Mouse (Mus musculus): ENCODE measurements around the gene Slain1. TPM values are rescaled to one million over a fixed set of nuclear protein-coding genes. Genes with fewer than 3 reads are reported as not detected.
"Not testable (repeated sequence)": the region's sequence is repeated elsewhere in the genome, so short reads cannot be mapped to it uniquely, and the experiment has no call there.

The Slain1 gene
- polyA plus RNA-seq, 1 experiment from 2014 or later, result 3.4 TPM

DNA sequence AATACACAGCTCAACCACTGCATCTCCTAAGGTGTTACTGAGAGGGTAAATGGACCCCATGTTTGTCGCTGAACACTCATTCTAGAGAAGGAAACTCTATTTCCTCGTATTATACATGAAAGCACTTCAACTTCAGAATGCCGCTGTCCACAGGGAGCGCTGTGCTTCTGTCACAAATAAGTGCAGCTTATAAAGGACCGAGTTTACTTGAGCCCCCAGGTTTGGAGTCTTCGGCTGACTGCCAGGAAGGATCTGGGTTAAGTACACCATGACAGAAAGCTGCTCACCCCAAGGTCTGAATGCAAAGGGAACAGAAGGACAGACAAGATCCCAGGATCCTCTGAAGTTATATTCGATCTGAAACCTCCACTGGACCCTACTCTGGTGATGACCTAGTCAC lies 91.2 kb downstream of the Slain1 start:
- Histone ChIP-seq H3K36me3 (ENCODE audit: insufficient read depth, low read length) (no peaks in the 10 kb centered on the region), H3K9ac (ENCODE audit: low read depth, low read length) (no peak overlapping the region), H3K27ac (no peak overlapping the region), H3K9me3 (replicated peaks; ENCODE audit: low read length) (no peaks in the 10 kb centered on the region), H3K4me3 (replicated peaks; ENCODE audit: low read depth, low read length) (no peak overlapping the region), H3K4me1 (replicated peaks; ENCODE audit: insufficient read depth, low read length) (no peaks in the 10 kb centered on the region), H3K4me2 (ENCODE audit: low read length) (no peak overlapping the region), H3K27me3 (ENCODE audit: insufficient read depth, low read length) (no peaks in the 10 kb centered on the region)
- WGBS, result 77% methylated on average over 7 of the region's 7 CpGs
- ATAC-seq (replicated peaks; ENCODE audit: low FRiP score, low read depth) (no peak), DNase-seq (ENCODE audit: low spot score) (no peak)
- peak; percentile 22; the same call in 1 of the 2 replicates for TF ChIP-seq CTCF (IDR thresholded peaks at IDR 0.05; ENCODE audit: low read depth)

DNA sequence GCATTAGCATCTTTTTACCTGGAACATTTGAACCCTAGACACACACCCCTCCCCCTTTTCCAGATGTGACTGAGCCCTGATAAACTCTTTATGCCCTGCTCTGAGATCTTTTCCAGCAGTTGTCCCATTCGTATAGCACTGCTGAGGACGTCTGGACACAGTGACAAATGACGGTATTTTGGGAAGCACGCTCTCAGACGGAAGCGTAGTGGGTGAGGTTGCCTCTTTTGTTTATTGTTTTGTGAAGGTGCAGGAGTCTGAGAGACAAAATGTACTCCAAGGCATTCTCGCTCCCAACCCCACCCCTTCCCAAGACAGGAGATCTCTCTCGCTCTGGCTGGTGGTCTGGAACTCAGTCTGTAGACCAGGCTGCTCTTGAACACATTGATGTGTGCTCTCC lies 92.1 kb downstream of the Slain1 start:
- Histone ChIP-seq H3K27me3 (ENCODE audit: insufficient read depth, low read length) (no peaks in the 10 kb centered on the region), H3K4me3 (replicated peaks; ENCODE audit: low read depth, low read length) (no peak overlapping the region), H3K4me1 (replicated peaks; ENCODE audit: insufficient read depth, low read length) (no peaks in the 10 kb centered on the region), H3K27ac (no peak overlapping the region), H3K9me3 (replicated peaks; ENCODE audit: low read length) (no peaks in the 10 kb centered on the region), H3K9ac (ENCODE audit: low read depth, low read length) (no peak overlapping the region), H3K4me2 (ENCODE audit: low read length) (no peak overlapping the region), H3K36me3 (ENCODE audit: insufficient read depth, low read length) (no peaks in the 10 kb centered on the region)
- TF ChIP-seq CTCF (IDR thresholded peaks at IDR 0.05; ENCODE audit: low read depth), result no peak
- DNase-seq (ENCODE audit: low spot score) (no peak), ATAC-seq (replicated peaks; ENCODE audit: low FRiP score, low read depth) (no peak)
- 68% methylated on average over 8 of the region's 8 CpGs for WGBS

DNA sequence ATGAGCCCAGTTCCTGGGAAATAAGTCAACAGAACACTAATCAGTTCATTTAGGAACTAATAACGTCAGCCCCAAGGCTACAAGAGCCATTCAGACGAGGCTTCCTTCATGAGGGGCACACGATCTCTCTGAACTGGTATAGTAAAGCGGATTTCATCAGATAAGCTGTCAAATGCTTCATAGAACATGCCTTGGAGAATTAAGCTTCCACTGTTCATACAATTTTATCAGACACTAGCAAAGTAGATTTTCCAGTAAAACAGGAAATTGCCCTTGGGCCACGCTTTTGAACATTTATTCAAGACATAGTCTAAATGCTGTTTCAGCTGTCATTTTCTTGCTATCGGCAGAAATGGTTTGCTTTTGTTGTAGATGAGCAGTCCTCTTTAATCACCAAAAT lies 97.3 kb downstream of the Slain1 start:
- H3K4me3 ChIP-seq (replicated peaks; ENCODE audit: low read depth, low read length), result no peak overlapping the region
- no peak for TF ChIP-seq CTCF (IDR thresholded peaks at IDR 0.05; ENCODE audit: low read depth)
- H3K4me1 ChIP-seq (replicated peaks; ENCODE audit: insufficient read depth, low read length), result no peaks in the 10 kb centered on the region
- H3K36me3 ChIP-seq (ENCODE audit: insufficient read depth, low read length), result no peaks in the 10 kb centered on the region
- WGBS, result 55% methylated on average over 6 of the region's 6 CpGs
- no peak for DNase-seq (ENCODE audit: low spot score)
- H3K9ac ChIP-seq (ENCODE audit: low read depth, low read length), result no peak overlapping the region
- H3K9me3 ChIP-seq (replicated peaks; ENCODE audit: low read length), result no peaks in the 10 kb centered on the region
- no peak for ATAC-seq (replicated peaks; ENCODE audit: low FRiP score, low read depth)
- no peak overlapping the region for H3K4me2 ChIP-seq (ENCODE audit: low read length)
- no peaks in the 10 kb centered on the region for H3K27me3 ChIP-seq (ENCODE audit: insufficient read depth, low read length)
- no peak overlapping the region for H3K27ac ChIP-seq

DNA sequence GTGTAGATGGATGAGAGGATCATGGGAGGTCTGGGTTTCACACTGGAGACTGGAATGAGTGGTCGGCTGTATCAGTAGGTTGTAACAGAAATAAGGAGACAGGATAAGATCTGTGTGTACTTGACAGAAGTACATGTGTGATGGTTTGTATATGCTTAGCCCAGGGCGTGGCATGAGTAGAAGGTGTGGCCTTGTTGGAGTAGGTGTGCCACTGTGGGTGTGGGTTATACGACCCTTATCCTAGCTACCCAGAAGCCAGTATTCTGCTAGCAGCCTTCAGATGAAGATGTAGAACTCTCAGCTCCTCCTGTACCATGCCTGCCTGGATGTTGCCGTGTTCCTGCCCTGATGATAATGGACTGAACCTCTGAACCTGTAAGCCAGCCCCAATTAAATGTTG lies 100.6 kb downstream of the Slain1 start:
- ATAC-seq (replicated peaks; ENCODE audit: low FRiP score, low read depth); H3K9me3 ChIP-seq (replicated peaks; ENCODE audit: low read length); H3K4me2 ChIP-seq (ENCODE audit: low read length); H3K4me1 ChIP-seq (replicated peaks; ENCODE audit: insufficient read depth, low read length); H3K27me3 ChIP-seq (ENCODE audit: insufficient read depth, low read length); H3K4me3 ChIP-seq (replicated peaks; ENCODE audit: low read depth, low read length); H3K9ac ChIP-seq (ENCODE audit: low read depth, low read length); H3K27ac ChIP-seq; DNase-seq (ENCODE audit: low spot score); H3K36me3 ChIP-seq (ENCODE audit: insufficient read depth, low read length): not testable (repeated sequence)
- 94% methylated on average over 4 of the region's 4 CpGs for whole genome bisulfite sequencing

DNA sequence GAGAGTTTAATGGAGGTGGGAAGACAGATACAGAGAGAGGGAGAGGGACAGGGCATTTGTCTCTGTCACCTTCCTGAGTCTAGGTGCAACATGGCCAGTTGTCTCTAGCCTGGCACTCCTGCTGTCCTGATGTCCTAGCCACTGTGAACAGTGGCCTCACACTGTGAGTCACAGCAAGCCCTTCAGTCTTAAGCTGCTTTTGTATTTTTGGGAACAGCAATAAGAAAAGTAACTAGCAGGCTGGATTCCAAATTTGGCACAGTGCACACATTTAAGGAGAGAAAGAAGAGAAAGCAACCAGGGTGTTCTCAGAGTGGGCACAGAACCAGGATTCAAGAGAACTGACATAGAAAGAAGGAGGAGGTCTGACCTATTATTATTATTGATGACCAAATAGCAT lies 101.4 kb downstream of the Slain1 start:
- Histone ChIP-seq H3K27ac (no peak overlapping the region), H3K27me3 (ENCODE audit: insufficient read depth, low read length) (no peaks in the 10 kb centered on the region), H3K4me3 (replicated peaks; ENCODE audit: low read depth, low read length) (no peak overlapping the region), H3K36me3 (ENCODE audit: insufficient read depth, low read length) (no peaks in the 10 kb centered on the region), H3K4me2 (ENCODE audit: low read length) (no peak overlapping the region), H3K9ac (ENCODE audit: low read depth, low read length) (no peak overlapping the region), H3K9me3 (replicated peaks; ENCODE audit: low read length) (no peaks in the 10 kb centered on the region), H3K4me1 (replicated peaks; ENCODE audit: insufficient read depth, low read length) (no peaks in the 10 kb centered on the region)
- no peak for TF ChIP-seq CTCF (IDR thresholded peaks at IDR 0.05; ENCODE audit: low read depth)
- DNase-seq (ENCODE audit: low spot score), result no peak
- ATAC-seq (replicated peaks; ENCODE audit: low FRiP score, low read depth), result no peak

DNA sequence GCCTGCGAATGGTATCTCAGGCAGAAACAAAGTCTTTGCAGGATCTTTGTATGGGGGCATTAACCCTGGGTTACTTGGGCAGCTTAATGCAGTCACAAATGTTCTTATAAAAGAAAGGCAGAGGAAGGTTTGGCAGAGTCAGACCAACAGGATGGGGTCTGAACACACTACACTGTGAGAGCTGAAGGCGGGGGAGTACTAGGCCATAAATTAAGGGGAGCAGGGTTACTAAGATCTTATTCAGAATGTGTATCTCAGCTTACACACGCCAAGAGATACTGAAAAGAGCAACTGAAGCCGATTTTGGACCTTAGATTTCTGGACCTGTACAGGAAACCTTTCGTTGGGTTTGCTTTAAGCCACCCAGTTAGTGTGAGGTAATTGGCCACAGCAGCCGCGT lies 102.7 kb downstream of the Slain1 start:
- no peak for ATAC-seq (replicated peaks; ENCODE audit: low FRiP score, low read depth)
- no peak overlapping the region for H3K4me3 ChIP-seq (replicated peaks; ENCODE audit: low read depth, low read length)
- no peaks in the 10 kb centered on the region for H3K27me3 ChIP-seq (ENCODE audit: insufficient read depth, low read length)
- no peak overlapping the region for H3K4me2 ChIP-seq (ENCODE audit: low read length)
- H3K4me1 ChIP-seq (replicated peaks; ENCODE audit: insufficient read depth, low read length), result no peaks in the 10 kb centered on the region
- H3K9ac ChIP-seq (ENCODE audit: low read depth, low read length), result no peak overlapping the region
- no peak overlapping the region for H3K27ac ChIP-seq
- peak; percentile 67 for DNase-seq (ENCODE audit: low spot score)
- no peaks in the 10 kb centered on the region for H3K9me3 ChIP-seq (replicated peaks; ENCODE audit: low read length)
- WGBS, result 47% methylated on average over 7 of the region's 7 CpGs
- TF ChIP-seq CTCF (IDR thresholded peaks at IDR 0.05; ENCODE audit: low read depth), result no peak
- no peaks in the 10 kb centered on the region for H3K36me3 ChIP-seq (ENCODE audit: insufficient read depth, low read length)

DNA sequence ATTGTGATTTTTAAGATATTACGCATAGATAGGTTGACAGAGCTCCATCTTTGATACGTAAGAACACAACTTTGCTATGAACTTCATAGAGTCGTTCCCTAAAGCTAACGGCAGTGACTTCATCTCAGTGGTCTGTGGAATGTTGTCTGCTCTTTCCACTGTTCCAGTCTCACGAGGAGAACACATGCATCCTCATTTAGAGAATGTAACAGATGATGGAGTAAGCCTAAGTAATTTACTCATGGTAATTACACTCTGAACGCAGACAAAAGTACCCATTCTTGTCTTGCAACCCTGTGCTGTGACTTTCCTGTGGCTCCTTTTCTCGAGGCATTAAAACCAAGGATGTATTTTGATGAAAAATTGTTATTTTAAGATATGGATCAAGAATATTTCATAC lies 104.0 kb downstream of the Slain1 start:
- Histone ChIP-seq H3K27me3 (ENCODE audit: insufficient read depth, low read length) (no peaks in the 10 kb centered on the region), H3K4me2 (ENCODE audit: low read length) (no peak overlapping the region), H3K27ac (no peak overlapping the region), H3K9me3 (replicated peaks; ENCODE audit: low read length) (no peaks in the 10 kb centered on the region), H3K36me3 (ENCODE audit: insufficient read depth, low read length) (no peaks in the 10 kb centered on the region), H3K4me1 (replicated peaks; ENCODE audit: insufficient read depth, low read length) (no peaks in the 10 kb centered on the region), H3K9ac (ENCODE audit: low read depth, low read length) (no peak overlapping the region), H3K4me3 (replicated peaks; ENCODE audit: low read depth, low read length) (no peak overlapping the region)
- no peak for TF ChIP-seq CTCF (IDR thresholded peaks at IDR 0.05; ENCODE audit: low read depth)
- DNase-seq (ENCODE audit: low spot score) (no peak), ATAC-seq (replicated peaks; ENCODE audit: low FRiP score, low read depth) (no peak)
- 74% methylated on average over 7 of the region's 7 CpGs for WGBS

Measured in kidney, postnatal 0 days (tissue).